Mouse (Mus musculus) hindbrain, embryonic 13.5 days (tissue): ENCODE measurements around the gene Myh10. TPM values are rescaled to one million over a fixed set of nuclear protein-coding genes. Genes with fewer than 3 reads are reported as not detected.

Source experiments
- ATAC-seq: fragments of 200-750 bp; cut with Nextera tagmentation; 2 replicates; pipeline ENCODE4 v1.8.0; 2017; ENCODE audit warnings: moderate TSS enrichment; ENCODE audit not compliant: low FRiP score
- H3K27ac ChIP-seq: fragments of 300-500 bp; sonication (generic); 2 replicates; pipeline ENCODE4 v1.5.1; 2015; ENCODE audit warnings: inconsistent platforms, mild to moderate bottlenecking, moderate library complexity
- H3K27me3 ChIP-seq: fragments of 300-500 bp; sonication (generic); 2 replicates; pipeline ENCODE4 v1.6.1; 2015; ENCODE audit warnings: mild to moderate bottlenecking, inconsistent platforms
- H3K36me3 ChIP-seq: fragments of 300-500 bp; sonication (generic); 2 replicates; pipeline ENCODE4 v1.6.1; 2015; ENCODE audit warnings: mild to moderate bottlenecking, inconsistent platforms
- H3K4me1 ChIP-seq: fragments of 300-500 bp; sonication (generic); replicated peaks from 2 replicates; pipeline ENCODE4 v1.6.1; 2015; ENCODE audit warnings: inconsistent platforms
- H3K4me2 ChIP-seq: fragments of 300-500 bp; sonication (generic); 2 replicates; pipeline ENCODE4 v1.6.1; 2015; ENCODE audit warnings: inconsistent platforms, mild to moderate bottlenecking, moderate library complexity
- H3K4me3 ChIP-seq: fragments of 300-500 bp; sonication (generic); 2 replicates; pipeline ENCODE4 v1.5.1; 2015; ENCODE audit warnings: mild to moderate bottlenecking, inconsistent platforms
- H3K9ac ChIP-seq: fragments of 300-500 bp; sonication (generic); 2 replicates; pipeline ENCODE4 v1.6.1; 2015; ENCODE audit warnings: mild to moderate bottlenecking, inconsistent platforms
- H3K9me3 ChIP-seq: fragments of 300-500 bp; sonication (generic); 2 replicates; pipeline ENCODE4 v1.6.1; 2016; ENCODE audit warnings: inconsistent platforms
- WGBS: fragments of 180-500 bp; shearing (Covaris S2); methylation state at CpG from one replicate; pipeline ENCODE4 v1.1.7; 2015; 5-methylcytosine and 5-hydroxymethylcytosine counted together
- polyA plus RNA-seq: library from polyadenylated mRNA; unstranded; fragments of >200 nt; fragmentation: Nextera tagmentation; extraction: Ambion mirVana; gene quantifications from 2 replicates; pipeline ENCODE4 v1.2.1, GENCODE M21; 2015

Gene Myh10
- polyA plus RNA-seq, 1 experiment from 2014 or later = 93.4 TPM

DNA sequence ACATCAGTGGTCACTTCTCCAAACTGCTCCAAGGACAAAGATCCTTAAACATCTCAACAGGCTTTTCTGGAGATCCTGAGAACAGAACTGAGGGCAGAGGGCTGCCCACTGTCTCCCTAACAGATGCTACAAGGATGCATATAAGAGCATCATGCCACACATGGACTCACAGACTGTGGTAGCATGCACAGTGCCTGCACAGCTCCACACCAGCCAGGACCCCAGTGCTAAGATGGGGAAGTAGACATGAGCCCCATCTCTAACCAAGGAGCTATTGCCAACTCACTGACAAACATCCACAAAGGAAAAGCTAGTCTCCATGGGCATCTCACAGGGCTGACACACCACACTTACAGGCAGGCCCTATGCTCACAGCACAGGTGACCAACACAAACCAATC, 142.2 kb downstream of the Myh10 start:
- Histone ChIP-seq H3K4me2 (no peak overlapping the region), H3K27ac (no peak overlapping the region), H3K27me3 (no peaks in the 10 kb centered on the region), H3K36me3 (peaks cover 76% of the 10 kb centered on the region), H3K4me1 (no peaks in the 10 kb centered on the region), H3K9ac (no peak overlapping the region), H3K4me3 (no peak overlapping the region), H3K9me3 (no peaks in the 10 kb centered on the region)
- no peak for ATAC-seq

DNA sequence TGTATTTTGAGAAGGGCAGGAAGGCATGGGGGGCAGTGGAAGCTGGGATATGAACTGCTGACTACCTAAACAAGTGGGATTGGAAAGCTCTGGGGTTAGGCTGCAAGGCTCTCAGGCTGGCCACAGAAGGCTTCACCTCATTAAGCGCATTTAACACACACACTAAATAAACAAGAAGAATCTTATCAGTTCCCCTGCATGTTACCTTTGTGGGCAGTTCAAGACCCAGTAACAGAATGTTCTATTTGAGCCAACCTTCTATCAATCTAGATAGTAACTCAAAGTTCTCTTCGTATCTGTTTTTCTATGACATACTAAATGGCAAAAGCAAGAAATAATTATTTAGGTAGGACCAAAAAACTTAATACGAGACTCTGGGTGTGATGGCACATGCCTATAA, 143.7 kb downstream of the Myh10 start:
- no peak for ATAC-seq
- H3K4me3 ChIP-seq = no peak overlapping the region

DNA sequence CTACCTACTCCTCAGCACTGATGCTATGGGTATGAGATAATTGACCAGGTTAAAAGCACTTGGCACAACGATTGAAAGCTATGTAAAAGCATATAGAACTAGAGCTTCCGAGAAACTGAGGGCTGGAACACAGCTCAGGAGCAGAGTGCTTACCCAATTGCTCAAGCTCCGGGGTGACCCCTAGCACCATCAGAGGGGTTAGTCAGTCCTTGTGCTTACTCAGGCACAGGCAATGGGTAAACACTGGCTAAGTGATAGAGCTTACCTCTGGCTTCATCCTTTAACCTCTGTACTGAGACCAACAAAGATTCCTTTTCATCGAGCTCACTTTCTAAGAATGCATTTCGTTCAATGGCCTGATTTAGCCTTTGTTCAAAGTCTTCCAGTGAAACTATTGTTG, 148.2 kb downstream of the Myh10 start:
- no peak for ATAC-seq
- no peak overlapping the region for H3K4me2 ChIP-seq
- no peaks in the 10 kb centered on the region for H3K9me3 ChIP-seq
- no peaks in the 10 kb centered on the region for H3K4me1 ChIP-seq
- no peak overlapping the region for H3K9ac ChIP-seq
- peaks cover 68% of the 10 kb centered on the region for H3K36me3 ChIP-seq
- no peak overlapping the region for H3K27ac ChIP-seq
- H3K27me3 ChIP-seq = no peaks in the 10 kb centered on the region
- no peak overlapping the region for H3K4me3 ChIP-seq
- WGBS = 54% methylated on average over 5 of the region's 5 CpGs

More for the DNA sequence above, 143.7 kb downstream of the Myh10 start:
- Histone ChIP-seq H3K4me1 (no peaks in the 10 kb centered on the region), H3K27ac (no peak overlapping the region), H3K36me3 (peaks cover 76% of the 10 kb centered on the region), H3K9me3 (no peaks in the 10 kb centered on the region), H3K27me3 (no peaks in the 10 kb centered on the region), H3K4me2 (no peak overlapping the region), H3K9ac (no peak overlapping the region)
- WGBS = 94% methylated on average over 3 of the region's 3 CpGs

DNA sequence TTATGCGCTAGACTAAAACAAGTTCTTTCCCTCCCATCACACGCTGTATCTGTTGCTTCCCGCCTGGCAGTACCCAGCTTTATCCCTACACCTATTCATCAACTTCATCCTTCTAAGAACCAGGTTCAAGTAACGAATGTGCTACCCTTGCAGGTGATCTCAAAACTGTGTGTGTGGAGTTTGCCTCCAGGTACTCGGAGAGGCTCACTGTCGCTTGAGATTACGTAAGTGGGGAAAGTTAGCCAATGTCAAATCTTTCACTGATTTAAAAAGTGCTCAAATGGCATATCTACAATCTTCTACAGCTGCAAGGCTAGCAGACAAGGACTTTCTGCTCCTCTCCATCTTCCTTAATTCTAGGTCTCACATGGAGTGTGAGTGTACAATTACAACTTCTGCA, 159.5 kb downstream of the Myh10 start:
- 89% methylated on average over 7 of the region's 7 CpGs for WGBS
- ATAC-seq = no peak
- 0 out of 2 replicates have a peak overlapping the region, but pooled peaks have one; percentile 1 for H3K4me3 ChIP-seq
- peak overlapping the region; percentile 46 for H3K9ac ChIP-seq
- H3K9me3 ChIP-seq = no peaks in the 10 kb centered on the region
- H3K36me3 ChIP-seq = no peaks in the 10 kb centered on the region
- H3K27ac ChIP-seq = no peak overlapping the region
- peaks cover 4% of the 10 kb centered on the region; the same call in 1 of the 2 replicates for H3K27me3 ChIP-seq
- H3K4me2 ChIP-seq = peak overlapping the region; percentile 23
- H3K4me1 ChIP-seq = peaks cover 37% of the 10 kb centered on the region

DNA sequence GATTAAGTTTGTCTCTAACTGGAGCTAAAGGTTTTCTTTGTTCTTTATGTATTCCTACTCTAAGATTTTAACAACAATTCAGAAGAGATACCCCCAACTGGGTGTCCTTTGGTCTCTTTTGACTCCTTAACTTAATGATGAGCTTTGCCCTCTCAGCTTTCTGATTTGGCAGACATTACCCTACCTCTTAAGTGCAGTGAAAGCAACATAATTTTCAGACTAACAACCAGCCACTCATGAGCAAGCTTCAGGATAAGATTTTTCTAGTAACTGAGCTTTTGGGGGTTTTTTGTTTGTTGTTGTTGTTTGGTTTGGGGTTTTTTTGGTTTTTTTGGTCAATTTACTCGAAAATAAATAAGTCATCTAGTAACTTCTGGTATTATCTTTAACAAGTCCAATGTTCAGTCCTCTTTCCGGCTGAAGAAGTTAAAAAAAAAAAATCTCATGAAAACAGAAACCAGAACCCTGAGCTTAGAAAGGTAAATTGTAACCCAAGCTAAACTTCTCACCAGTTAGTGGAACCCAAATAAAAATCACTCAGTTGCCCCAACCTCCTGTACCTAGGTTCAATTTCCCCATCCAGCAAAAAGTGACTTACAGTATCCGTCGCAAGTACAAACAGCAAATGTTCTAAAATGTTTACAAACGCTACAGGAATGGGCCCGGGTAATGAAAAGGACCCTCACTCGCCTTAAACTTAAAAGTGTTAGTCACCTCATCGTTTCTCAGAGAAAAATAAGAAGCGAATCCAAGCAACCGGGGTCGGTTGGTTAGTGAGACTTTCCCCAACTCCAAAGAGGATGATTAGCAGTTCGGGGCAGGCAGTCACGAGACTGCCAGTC, 160.5 kb downstream of the Myh10 start:
- 5% methylated on average over 13 of the region's 13 CpGs for WGBS
- Histone ChIP-seq H3K9ac (peak overlapping the region; percentile 97), H3K27me3 (peaks cover 12% of the 10 kb centered on the region; the same call in 1 of the 2 replicates), H3K4me1 (peaks cover 37% of the 10 kb centered on the region), H3K27ac (peak overlapping the region; percentile 97), H3K4me2 (peak overlapping the region; percentile 72), H3K9me3 (no peaks in the 10 kb centered on the region), H3K4me3 (peak overlapping the region; percentile 98), H3K36me3 (no peaks in the 10 kb centered on the region)
- ATAC-seq = no peak

DNA sequence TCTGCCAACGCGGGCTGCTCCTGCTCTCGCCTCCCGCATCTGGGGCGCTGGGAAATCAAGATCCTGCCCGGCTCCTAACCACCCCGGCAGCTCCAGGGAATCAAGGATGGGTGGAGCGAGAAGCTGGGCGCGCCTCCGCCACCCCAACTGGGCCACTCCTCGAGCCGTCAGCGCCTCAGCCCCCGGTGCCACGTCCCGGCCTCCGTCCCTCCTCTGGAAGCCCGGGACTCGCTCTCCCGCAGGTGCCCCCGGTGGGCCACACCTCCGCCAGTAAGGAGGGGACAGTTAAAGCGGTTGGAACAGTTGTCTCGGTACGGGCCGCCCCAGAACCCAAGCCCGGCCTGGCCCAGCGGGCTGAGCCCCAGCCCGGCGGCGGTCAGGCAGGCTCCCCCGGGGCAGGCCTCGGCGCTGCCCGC, 161.1 kb downstream of the Myh10 start:
- under 1% methylated on average over 36 of the region's 36 CpGs for WGBS
- Histone ChIP-seq H3K9me3 (no peaks in the 10 kb centered on the region), H3K4me3 (peak overlapping the region; percentile 98), H3K9ac (peak overlapping the region; percentile 97), H3K36me3 (no peaks in the 10 kb centered on the region), H3K27me3 (peaks cover 12% of the 10 kb centered on the region; the same call in 1 of the 2 replicates), H3K27ac (peak overlapping the region; percentile 97), H3K4me2 (peak overlapping the region; percentile 72), H3K4me1 (peaks cover 37% of the 10 kb centered on the region)
- ATAC-seq = peak; percentile 74

DNA sequence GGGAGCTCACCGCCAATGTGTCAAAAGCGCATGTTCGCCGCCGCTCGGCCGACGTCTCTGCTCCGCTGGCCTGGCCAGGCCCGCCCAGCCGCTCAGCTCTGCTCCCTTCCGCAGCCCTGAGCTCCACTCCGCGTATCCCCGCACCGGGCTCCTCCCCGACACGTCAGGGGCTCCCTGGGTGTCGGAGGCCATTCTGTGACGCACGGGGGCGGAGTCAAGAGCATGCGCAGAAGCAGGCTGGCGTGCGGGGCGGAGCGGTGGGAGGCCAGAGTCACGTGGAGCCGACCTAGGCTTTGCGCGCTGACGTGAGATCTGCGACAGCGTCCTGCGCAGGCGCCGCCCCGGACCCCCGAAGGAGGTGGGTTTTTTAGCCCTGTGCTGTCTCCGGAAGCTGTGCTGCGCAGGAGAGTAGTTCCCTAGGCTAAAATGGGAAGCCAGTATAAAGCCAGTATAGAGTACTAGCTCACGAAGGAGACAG, 161.6 kb downstream of the Myh10 start:
- Histone ChIP-seq H3K4me1 (peaks cover 37% of the 10 kb centered on the region), H3K9me3 (no peaks in the 10 kb centered on the region), H3K4me3 (peak overlapping the region; percentile 98), H3K27me3 (peaks cover 12% of the 10 kb centered on the region; the same call in 1 of the 2 replicates), H3K27ac (peak overlapping the region; percentile 97), H3K36me3 (no peaks in the 10 kb centered on the region), H3K4me2 (peak overlapping the region; percentile 72), H3K9ac (peak overlapping the region; percentile 97)
- ATAC-seq = peak; percentile 100
- WGBS = under 1% methylated on average over 42 of the region's 42 CpGs

DNA sequence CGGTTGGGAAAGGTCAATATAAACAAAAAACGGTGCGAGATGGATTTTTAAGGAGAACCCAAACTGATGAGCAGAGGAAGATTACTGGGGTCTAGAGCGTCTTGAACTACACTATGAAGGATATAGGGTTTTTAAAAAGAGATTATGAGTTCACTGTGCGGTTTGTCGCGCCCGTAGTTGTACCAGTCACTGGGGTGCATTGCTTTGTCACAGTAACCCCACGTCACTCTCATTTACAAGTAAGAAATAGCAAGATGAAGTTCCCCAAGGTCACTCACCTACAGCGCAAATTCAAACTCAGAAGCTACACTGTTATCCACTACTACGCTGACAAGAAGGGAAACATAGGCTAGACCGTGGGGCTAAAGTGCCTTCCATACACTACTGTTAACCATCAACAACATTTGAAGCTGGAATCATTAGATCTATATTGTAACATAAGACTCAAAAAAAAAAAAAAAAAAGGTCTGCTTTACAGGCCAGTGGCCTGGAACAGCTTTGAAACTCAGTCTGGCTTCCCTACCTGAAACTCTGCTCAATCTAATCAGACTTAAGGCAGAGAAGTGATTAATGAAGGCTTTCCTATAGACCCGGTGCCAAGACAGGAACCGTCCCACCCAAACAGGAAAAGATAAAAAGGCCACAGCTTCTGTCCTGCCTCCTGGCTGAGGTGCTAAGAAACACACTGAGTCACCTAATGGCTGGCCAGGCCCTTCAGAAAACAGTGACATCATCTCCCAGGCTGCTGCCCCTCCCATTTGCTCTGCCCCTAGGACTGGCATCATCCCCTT, 162.4 kb downstream of the Myh10 start:
- 53% methylated on average over 14 of the region's 14 CpGs for WGBS
- no peak for ATAC-seq

DNA sequence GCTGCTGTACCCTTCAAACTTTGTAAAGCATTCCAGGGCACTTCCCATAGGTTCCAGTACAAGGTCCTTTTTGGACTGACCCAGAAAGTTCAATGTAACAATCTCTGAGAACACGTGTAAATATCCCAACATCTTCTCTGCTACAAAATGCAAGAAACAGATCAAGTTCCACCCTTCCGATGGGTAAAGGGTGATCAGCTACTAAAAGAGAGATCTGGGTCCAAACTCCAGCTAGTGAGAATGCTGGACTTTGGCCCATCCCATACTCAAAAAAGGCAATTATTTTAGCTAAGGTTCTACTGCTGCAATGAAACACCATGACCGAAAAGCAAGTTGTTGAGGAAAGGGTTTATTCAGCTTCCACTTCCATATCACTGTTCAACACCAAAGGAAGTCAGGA, 163.3 kb downstream of the Myh10 start:
- WGBS = 93% methylated on average over 3 of the region's 3 CpGs
- H3K27ac ChIP-seq = no peak overlapping the region
- H3K27me3 ChIP-seq = peaks cover 14% of the 10 kb centered on the region; the same call in 1 of the 2 replicates
- H3K9me3 ChIP-seq = no peaks in the 10 kb centered on the region
- H3K4me2 ChIP-seq = no peak overlapping the region
- H3K4me1 ChIP-seq = peaks cover 34% of the 10 kb centered on the region
- no peaks in the 10 kb centered on the region for H3K36me3 ChIP-seq
- H3K9ac ChIP-seq = no peak overlapping the region
- no peak overlapping the region for H3K4me3 ChIP-seq
- no peak for ATAC-seq

More for the DNA sequence above, 162.4 kb downstream of the Myh10 start:
- H3K9me3 ChIP-seq = no peaks in the 10 kb centered on the region
- peak overlapping the region; percentile 68 for H3K9ac ChIP-seq
- H3K27ac ChIP-seq = peak overlapping the region; percentile 77
- peaks cover 37% of the 10 kb centered on the region for H3K4me1 ChIP-seq
- peaks cover 12% of the 10 kb centered on the region; the same call in 1 of the 2 replicates for H3K27me3 ChIP-seq
- H3K4me2 ChIP-seq = peak overlapping the region; percentile 63
- H3K4me3 ChIP-seq = peak overlapping the region; percentile 98
- H3K36me3 ChIP-seq = no peaks in the 10 kb centered on the region

DNA sequence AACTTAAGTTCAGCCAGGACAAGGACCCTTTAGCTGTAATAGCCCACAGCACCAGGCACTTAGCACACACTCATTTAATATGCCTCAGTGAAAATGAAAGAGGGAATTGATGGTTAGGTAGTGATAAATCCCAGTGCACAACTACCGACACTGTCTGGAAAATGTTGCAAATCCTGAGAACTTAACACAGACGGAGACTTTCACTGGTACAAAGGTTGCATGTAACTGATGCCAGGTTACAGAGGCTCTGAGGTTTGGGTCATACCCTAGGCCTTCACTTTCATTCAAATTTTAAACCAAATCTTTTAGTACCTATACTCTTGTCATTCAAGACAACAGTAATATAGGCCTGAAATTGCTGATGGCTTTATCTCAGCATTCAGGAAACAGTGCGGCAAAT, 166.0 kb downstream of the Myh10 start:
- H3K9me3 ChIP-seq = no peaks in the 10 kb centered on the region
- H3K4me3 ChIP-seq = no peak overlapping the region
- peaks cover 9% of the 10 kb centered on the region for H3K4me1 ChIP-seq
- no peak overlapping the region for H3K9ac ChIP-seq
- H3K36me3 ChIP-seq = no peaks in the 10 kb centered on the region
- WGBS = 91% methylated on average over 3 of the region's 3 CpGs
- H3K27me3 ChIP-seq = peaks cover 17% of the 10 kb centered on the region; the same call in 1 of the 2 replicates
- no peak for ATAC-seq
- H3K27ac ChIP-seq = no peak overlapping the region
- no peak overlapping the region for H3K4me2 ChIP-seq

DNA sequence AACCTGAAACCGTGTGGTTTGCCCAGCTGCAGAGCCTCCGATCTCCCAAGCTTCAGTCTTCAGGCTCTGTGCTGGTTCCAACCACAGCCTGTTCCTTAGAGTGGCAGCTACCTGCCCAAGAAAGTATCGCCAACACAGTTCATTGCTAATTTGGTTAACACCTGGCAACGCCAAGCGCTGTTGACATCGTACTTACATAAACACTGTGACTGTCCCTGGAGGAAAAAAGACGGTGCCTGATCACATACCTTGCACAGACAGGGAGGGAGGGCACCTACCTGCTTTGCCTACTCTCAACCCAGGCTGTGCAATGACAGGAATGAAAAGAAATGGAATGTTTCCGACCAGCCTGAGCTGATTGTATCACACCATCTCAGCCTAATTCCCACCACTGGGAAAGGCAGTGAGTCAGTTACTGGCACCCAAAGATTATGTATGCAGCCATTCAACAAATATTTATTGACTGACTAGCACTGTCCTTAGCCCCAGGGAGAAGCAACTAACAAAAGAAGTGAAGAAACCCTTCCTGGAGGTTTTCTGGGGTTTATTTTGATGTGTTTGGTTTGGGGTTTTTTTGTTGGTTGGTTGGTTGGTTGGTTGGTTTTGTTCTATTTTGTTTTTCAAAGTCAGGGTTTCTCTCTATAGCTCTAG, 168.7 kb downstream of the Myh10 start:
- WGBS = 88% methylated on average over 8 of the region's 8 CpGs
- Histone ChIP-seq H3K9me3 (no peaks in the 10 kb centered on the region), H3K27ac (no peak overlapping the region), H3K4me3 (no peak overlapping the region), H3K9ac (no peak overlapping the region), H3K4me2 (no peak overlapping the region), H3K27me3 (peaks cover 17% of the 10 kb centered on the region; the same call in 1 of the 2 replicates), H3K36me3 (no peaks in the 10 kb centered on the region), H3K4me1 (peaks cover 3% of the 10 kb centered on the region; the same call in 1 of the 2 replicates)
- no peak for ATAC-seq

DNA sequence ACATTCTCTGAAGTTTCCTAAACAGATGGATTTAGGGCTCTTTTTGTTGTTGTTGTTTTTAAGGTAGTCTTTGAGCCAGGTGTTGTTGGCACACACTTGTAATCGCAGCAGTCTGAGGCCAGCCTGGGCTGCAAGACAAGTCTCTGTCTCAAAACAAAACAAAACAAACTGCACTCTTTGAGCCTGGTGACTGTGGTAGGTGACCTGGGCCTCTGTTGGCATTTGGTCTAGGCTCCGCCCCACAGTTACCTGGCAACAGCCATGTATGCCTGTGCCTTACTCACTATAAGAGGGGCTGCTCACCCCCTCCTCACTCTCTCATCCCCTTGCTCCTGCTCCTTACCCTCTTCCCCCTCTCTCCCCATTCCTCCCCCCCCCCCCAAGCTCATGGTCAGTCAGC, 170.9 kb downstream of the Myh10 start:
- Histone ChIP-seq H3K4me2 (no peak overlapping the region), H3K4me3 (no peak overlapping the region), H3K36me3 (no peaks in the 10 kb centered on the region), H3K9me3 (no peaks in the 10 kb centered on the region), H3K27ac (no peak overlapping the region), H3K9ac (no peak overlapping the region), H3K4me1 (peaks cover 3% of the 10 kb centered on the region; the same call in 1 of the 2 replicates), H3K27me3 (0 out of 2 replicates have a peak, but pooled peaks cover 6% of the 10 kb centered on the region)
- no peak for ATAC-seq
- WGBS = 67% methylated on average over 2 of the region's 2 CpGs
